Mouse (Mus musculus) ES-E14 (cell line): ENCODE measurements at regions not wholly inside any gene's neighbourhood (a gene's known extent, or its start where the extent isn't known, plus 50 kb on each side); places are given as distances from the start of the nearest gene placed in this dataset.

Experiments used
- DNase-seq: peaks from one replicate; pipeline ENCODE4 v3.0.0-alpha.2; 2013; ENCODE audit warnings: low read depth, low spot score
- H3K27ac ChIP-seq: 2 replicates; pipeline ENCODE4 v1.5.1; 2012; ENCODE audit warnings: low read depth, mild to moderate bottlenecking, low read length, moderate library complexity, mixed read lengths; ENCODE audit not compliant: poor library complexity, insufficient read depth, severe bottlenecking
- H3K36me3 ChIP-seq: 2 replicates; pipeline ENCODE4 v1.6.1; 2012; ENCODE audit warnings: mild to moderate bottlenecking, low read length, moderate library complexity, mixed read lengths; ENCODE audit not compliant: control insufficient read depth, poor library complexity, insufficient read depth, severe bottlenecking
- H3K4me1 ChIP-seq, 2 experiments: fragments of 150-350 bp in 1 of 2; sonication (generic) in 1 of 2; 2 replicates each; pipeline ENCODE4 v1.6.1; 2012; ENCODE audit warnings: low read length in 2 of 2, mild to moderate bottlenecking in 1 of 2, mixed read lengths in 1 of 2; ENCODE audit not compliant: control insufficient read depth in 2 of 2, insufficient read depth in 2 of 2, poor library complexity in 1 of 2
- H3K4me3 ChIP-seq, 2 experiments: fragments of 150-350 bp in 1 of 2; sonication (generic) in 1 of 2; 2 replicates each; pipeline ENCODE4 v1.5.1; 2012; ENCODE audit warnings: low read length in 2 of 2, low read depth in 1 of 2, mild to moderate bottlenecking in 1 of 2, mixed read lengths in 1 of 2; ENCODE audit not compliant: insufficient read depth in 1 of 2, poor library complexity in 1 of 2, severe bottlenecking in 1 of 2
- H3K9ac ChIP-seq: 2 replicates; pipeline ENCODE4 v1.6.1; 2012; ENCODE audit warnings: low read depth, mild to moderate bottlenecking, low read length, mixed read lengths; ENCODE audit not compliant: poor library complexity, insufficient read depth, severe bottlenecking
- H3K9me3 ChIP-seq: fragments of 150-350 bp; sonication (generic); 2 replicates; pipeline ENCODE4 v1.6.1; 2012; ENCODE audit warnings: low read depth, mild to moderate bottlenecking, low read length; ENCODE audit not compliant: control insufficient read depth, insufficient read depth
- CHD2 ChIP-seq: IDR thresholded peaks from 2 replicates; pipeline ENCODE4 v1.6.1; 2014; ENCODE audit warnings: mild to moderate bottlenecking, low read depth, low read length, inconsistent platforms
- HCFC1 ChIP-seq: IDR thresholded peaks from 2 replicates; pipeline ENCODE4 v1.6.1; 2012; ENCODE audit warnings: low read length, inconsistent platforms, borderline replicate concordance; ENCODE audit not compliant: insufficient read depth
- MAFK ChIP-seq: IDR thresholded peaks from 2 replicates; pipeline ENCODE4 v1.6.1; 2014; ENCODE audit warnings: mild to moderate bottlenecking, low read depth, low read length, inconsistent platforms; ENCODE audit not compliant: insufficient read depth
- ZC3H11A ChIP-seq: IDR thresholded peaks from 2 replicates; pipeline ENCODE4 v1.6.1; 2012; ENCODE audit warnings: low read depth, mild to moderate bottlenecking, inconsistent platforms, low read length, borderline replicate concordance
- ZNF384 ChIP-seq: IDR thresholded peaks from 2 replicates; pipeline ENCODE4 v1.6.1; 2012; ENCODE audit warnings: low read depth, low read length, inconsistent platforms
- in situ Hi-C, 2 experiments: fragments of 600-800 bp; cut with MboI; formaldehyde crosslinking; loops; one replicate each; pipeline ENCODE4 v1.15.1; 2025; ENCODE audit warnings: low sequenced_read_pairs in 2 of 2, inconsistent platforms in 1 of 2; ENCODE audit not compliant: unreplicated experiment in 2 of 2

GRCm38 (mm10) chr8:77836902-77837489, 112.7 kb upstream of the Ednra start:
- no peaks in the 10 kb centered on the region for H3K9me3 ChIP-seq
- H3K9ac ChIP-seq: no peak overlapping the region
- no peaks in the 10 kb centered on the region for H3K4me1 ChIP-seq
- in situ Hi-C loops: no loop called here
- no peak overlapping the region for H3K27ac ChIP-seq
- H3K4me3 ChIP-seq: no peak overlapping the region
- no peaks in the 10 kb centered on the region; the same call in 1 of the 2 replicates for H3K36me3 ChIP-seq
- no peak for TF ChIP-seq ZC3H11A
- no peak for TF ChIP-seq HCFC1
- TF ChIP-seq CHD2: no peak
- no peak for TF ChIP-seq ZNF384
- no peak for TF ChIP-seq MAFK
- no peak for DNase-seq

GRCm38 (mm10) chr8:77842392-77843139, 118.3 kb upstream of the Ednra start:
- DNase-seq: no peak
- H3K36me3 ChIP-seq: no peaks in the 10 kb centered on the region
- H3K4me1 ChIP-seq: no peaks in the 10 kb centered on the region
- H3K9me3 ChIP-seq: no peaks in the 10 kb centered on the region
- H3K9ac ChIP-seq: no peak overlapping the region
- TF ChIP-seq HCFC1 (no peak), ZC3H11A (no peak), ZNF384 (no peak), CHD2 (no peak), MAFK (no peak)
- in situ Hi-C loops: no loop called here
- no peak overlapping the region for H3K4me3 ChIP-seq
- no peak overlapping the region for H3K27ac ChIP-seq

- no peak overlapping the region for H3K4me3 ChIP-seq
- no peaks in the 10 kb centered on the region for H3K9me3 ChIP-seq
- no peak overlapping the region for H3K27ac ChIP-seq
- no peak for DNase-seq
- in situ Hi-C loops: no loop called here
- TF ChIP-seq CHD2 (no peak), MAFK (no peak), ZC3H11A (no peak), HCFC1 (no peak), ZNF384 (no peak)
- no peaks in the 10 kb centered on the region for H3K4me1 ChIP-seq
- H3K9ac ChIP-seq: no peak overlapping the region
- no peaks in the 10 kb centered on the region for H3K36me3 ChIP-seq
Measured at GRCm38 (mm10) chr8:77843229-77843628, 119.0 kb upstream of the Ednra start.

GRCm38 (mm10) chr8:77850523-77850922, 126.3 kb upstream of the Ednra start:
- Histone ChIP-seq H3K36me3 (no peaks in the 10 kb centered on the region), H3K9ac (no peak overlapping the region), H3K27ac (no peak overlapping the region), H3K9me3 (no peaks in the 10 kb centered on the region), H3K4me3 (no peak overlapping the region), H3K4me1 (no peaks in the 10 kb centered on the region)
- in situ Hi-C loops: no loop called here
- TF ChIP-seq ZNF384: no peak
- no peak for TF ChIP-seq MAFK
- TF ChIP-seq CHD2: no peak
- no peak for TF ChIP-seq ZC3H11A
- no peak for TF ChIP-seq HCFC1
- no peak for DNase-seq

- in situ Hi-C loops: no loop called here
Measured at GRCm38 (mm10) chr8:77870264-77870663, 146.0 kb upstream of the Ednra start.

More at GRCm38 (mm10) chr8:77870264-77870663, 146.0 kb upstream of the Ednra start:
- no peak overlapping the region for H3K27ac ChIP-seq
- H3K9ac ChIP-seq: no peak overlapping the region
- no peak overlapping the region for H3K4me3 ChIP-seq
- no peaks in the 10 kb centered on the region for H3K36me3 ChIP-seq
- no peaks in the 10 kb centered on the region for H3K4me1 ChIP-seq
- no peak for DNase-seq
- H3K9me3 ChIP-seq: no peaks in the 10 kb centered on the region
- TF ChIP-seq CHD2: no peak
- no peak for TF ChIP-seq ZNF384
- no peak for TF ChIP-seq MAFK
- TF ChIP-seq ZC3H11A: no peak
- no peak for TF ChIP-seq HCFC1
